Mouse (Mus musculus): ENCODE data around the gene Slc25a20. TPM values are rescaled to one million over a fixed set of nuclear protein-coding genes. Genes with fewer than 3 reads are reported as not detected.

The Slc25a20 gene
- polyA plus RNA-seq, 1 experiment from 2014 or later = 25.2 TPM

- Histone ChIP-seq H3K4me2 (replicated peaks; ENCODE audit: low read depth, low read length) (no peak overlapping the region), H3K9ac (replicated peaks; ENCODE audit: low read depth, low read length) (no peak overlapping the region), H3K9me3 (ENCODE audit: control insufficient read depth, low read depth, low read length) (no peaks in the 10 kb centered on the region), H3K4me3 (ENCODE audit: low read depth, low read length) (no peak overlapping the region), H3K36me3 (ENCODE audit: control insufficient read depth, insufficient read depth, low read length) (no peaks in the 10 kb centered on the region), H3K27me3 (ENCODE audit: control insufficient read depth, insufficient read depth, low read length) (no peaks in the 10 kb centered on the region), H3K27ac (ENCODE audit: low read length) (0 out of 2 replicates have a peak overlapping the region, but pooled peaks have one; percentile 10), H3K4me1 (ENCODE audit: control insufficient read depth, insufficient read depth, low read length) (peaks cover 6% of the 10 kb centered on the region; the same call in 1 of the 2 replicates)
- 42% methylated on average over 12 of the region's 12 CpGs for WGBS
- ATAC-seq (ENCODE audit: insufficient number of reproducible peaks, insufficient read depth, low FRiP score, low read depth) = no peak
Observed at GRCm38 (mm10) chr9:108703373-108704110, 41.7 kb downstream of the Slc25a20 start.

GRCm38 (mm10) chr9:108704591-108704990 is 42.7 kb downstream of the Slc25a20 start:
- H3K36me3 ChIP-seq (ENCODE audit: control insufficient read depth, insufficient read depth, low read length) = no peaks in the 10 kb centered on the region
- no peaks in the 10 kb centered on the region for H3K9me3 ChIP-seq (ENCODE audit: control insufficient read depth, low read depth, low read length)
- WGBS = 46% methylated on average over 7 of the region's 7 CpGs
- no peak for ATAC-seq (ENCODE audit: insufficient number of reproducible peaks, insufficient read depth, low FRiP score, low read depth)
- no peak overlapping the region for H3K4me3 ChIP-seq (ENCODE audit: low read depth, low read length)
- peaks cover 6% of the 10 kb centered on the region; the same call in 1 of the 2 replicates for H3K4me1 ChIP-seq (ENCODE audit: control insufficient read depth, insufficient read depth, low read length)
- no peak overlapping the region for H3K9ac ChIP-seq (replicated peaks; ENCODE audit: low read depth, low read length)
- no peak overlapping the region for H3K4me2 ChIP-seq (replicated peaks; ENCODE audit: low read depth, low read length)
- H3K27ac ChIP-seq (ENCODE audit: low read length) = no peak overlapping the region
- no peaks in the 10 kb centered on the region for H3K27me3 ChIP-seq (ENCODE audit: control insufficient read depth, insufficient read depth, low read length)

GRCm38 (mm10) chr9:108707212-108707611 is 45.3 kb downstream of the Slc25a20 start:
- WGBS = 65% methylated on average over 2 of the region's 2 CpGs
- no peak overlapping the region for H3K4me2 ChIP-seq (replicated peaks; ENCODE audit: low read depth, low read length)
- H3K9ac ChIP-seq (replicated peaks; ENCODE audit: low read depth, low read length) = no peak overlapping the region
- no peaks in the 10 kb centered on the region for H3K36me3 ChIP-seq (ENCODE audit: control insufficient read depth, insufficient read depth, low read length)
- no peak overlapping the region for H3K4me3 ChIP-seq (ENCODE audit: low read depth, low read length)
- peaks cover 6% of the 10 kb centered on the region; the same call in 1 of the 2 replicates for H3K4me1 ChIP-seq (ENCODE audit: control insufficient read depth, insufficient read depth, low read length)
- ATAC-seq (ENCODE audit: insufficient number of reproducible peaks, insufficient read depth, low FRiP score, low read depth) = no peak
- no peaks in the 10 kb centered on the region for H3K9me3 ChIP-seq (ENCODE audit: control insufficient read depth, low read depth, low read length)
- no peaks in the 10 kb centered on the region for H3K27me3 ChIP-seq (ENCODE audit: control insufficient read depth, insufficient read depth, low read length)
- no peak overlapping the region for H3K27ac ChIP-seq (ENCODE audit: low read length)

- Histone ChIP-seq H3K4me1 (ENCODE audit: control insufficient read depth, insufficient read depth, low read length) (peaks cover 2% of the 10 kb centered on the region; the same call in 1 of the 2 replicates), H3K36me3 (ENCODE audit: control insufficient read depth, insufficient read depth, low read length) (no peaks in the 10 kb centered on the region), H3K4me2 (replicated peaks; ENCODE audit: low read depth, low read length) (no peak overlapping the region), H3K27ac (ENCODE audit: low read length) (no peak overlapping the region), H3K9ac (replicated peaks; ENCODE audit: low read depth, low read length) (no peak overlapping the region), H3K27me3 (ENCODE audit: control insufficient read depth, insufficient read depth, low read length) (no peaks in the 10 kb centered on the region), H3K9me3 (ENCODE audit: control insufficient read depth, low read depth, low read length) (no peaks in the 10 kb centered on the region), H3K4me3 (ENCODE audit: low read depth, low read length) (no peak overlapping the region)
- WGBS = 92% methylated on average over 8 of the region's 8 CpGs
- no peak for ATAC-seq (ENCODE audit: insufficient number of reproducible peaks, insufficient read depth, low FRiP score, low read depth)
Observed at GRCm38 (mm10) chr9:108708833-108709232, 46.9 kb downstream of the Slc25a20 start.

- Histone ChIP-seq H3K9me3 (ENCODE audit: control insufficient read depth, low read depth, low read length) (no peaks in the 10 kb centered on the region), H3K4me1 (ENCODE audit: control insufficient read depth, insufficient read depth, low read length) (no peaks in the 10 kb centered on the region), H3K36me3 (ENCODE audit: control insufficient read depth, insufficient read depth, low read length) (0 out of 2 replicates have a peak, but pooled peaks cover 1% of the 10 kb centered on the region), H3K9ac (replicated peaks; ENCODE audit: low read depth, low read length) (no peak overlapping the region), H3K27me3 (ENCODE audit: control insufficient read depth, insufficient read depth, low read length) (no peaks in the 10 kb centered on the region), H3K4me2 (replicated peaks; ENCODE audit: low read depth, low read length) (no peak overlapping the region), H3K4me3 (ENCODE audit: low read depth, low read length) (no peak overlapping the region), H3K27ac (ENCODE audit: low read length) (no peak overlapping the region)
- 75% methylated on average over 7 of the region's 7 CpGs for WGBS
- no peak for ATAC-seq (ENCODE audit: insufficient number of reproducible peaks, insufficient read depth, low FRiP score, low read depth)
Observed at GRCm38 (mm10) chr9:108710767-108711166, 48.9 kb downstream of the Slc25a20 start.

GRCm38 (mm10) chr9:108716199-108716598 is 54.3 kb downstream of the Slc25a20 start:
- no peak overlapping the region for H3K4me3 ChIP-seq (ENCODE audit: low read depth, low read length)
- WGBS = 89% methylated on average over 4 of the region's 4 CpGs
- no peak overlapping the region for H3K27ac ChIP-seq (ENCODE audit: low read length)
- H3K4me2 ChIP-seq (replicated peaks; ENCODE audit: low read depth, low read length) = no peak overlapping the region
- H3K9ac ChIP-seq (replicated peaks; ENCODE audit: low read depth, low read length) = no peak overlapping the region
- H3K36me3 ChIP-seq (ENCODE audit: control insufficient read depth, insufficient read depth, low read length) = peaks cover 15% of the 10 kb centered on the region
- no peaks in the 10 kb centered on the region for H3K27me3 ChIP-seq (ENCODE audit: control insufficient read depth, insufficient read depth, low read length)
- no peaks in the 10 kb centered on the region for H3K9me3 ChIP-seq (ENCODE audit: control insufficient read depth, low read depth, low read length)
- H3K4me1 ChIP-seq (ENCODE audit: control insufficient read depth, insufficient read depth, low read length) = no peaks in the 10 kb centered on the region
- no peak for ATAC-seq (ENCODE audit: insufficient number of reproducible peaks, insufficient read depth, low FRiP score, low read depth)

- H3K4me2 ChIP-seq (replicated peaks; ENCODE audit: low read depth, low read length) = no peak overlapping the region
- H3K9me3 ChIP-seq (ENCODE audit: control insufficient read depth, low read depth, low read length) = no peaks in the 10 kb centered on the region
- H3K9ac ChIP-seq (replicated peaks; ENCODE audit: low read depth, low read length) = no peak overlapping the region
- 75% methylated on average over 2 of the region's 2 CpGs for WGBS
- H3K27me3 ChIP-seq (ENCODE audit: control insufficient read depth, insufficient read depth, low read length) = no peaks in the 10 kb centered on the region
- no peaks in the 10 kb centered on the region for H3K4me1 ChIP-seq (ENCODE audit: control insufficient read depth, insufficient read depth, low read length)
- ATAC-seq (ENCODE audit: insufficient number of reproducible peaks, insufficient read depth, low FRiP score, low read depth) = no peak
- no peak overlapping the region for H3K27ac ChIP-seq (ENCODE audit: low read length)
- H3K36me3 ChIP-seq (ENCODE audit: control insufficient read depth, insufficient read depth, low read length) = peaks cover 9% of the 10 kb centered on the region
- no peak overlapping the region for H3K4me3 ChIP-seq (ENCODE audit: low read depth, low read length)
Observed at GRCm38 (mm10) chr9:108723751-108724150, 61.9 kb downstream of the Slc25a20 start.

GRCm38 (mm10) chr9:108726116-108726515 is 64.2 kb downstream of the Slc25a20 start:
- WGBS = 90% methylated on average over 5 of the region's 5 CpGs
- H3K4me1 ChIP-seq (ENCODE audit: control insufficient read depth, insufficient read depth, low read length) = no peaks in the 10 kb centered on the region
- H3K27me3 ChIP-seq (ENCODE audit: control insufficient read depth, insufficient read depth, low read length) = no peaks in the 10 kb centered on the region
- H3K27ac ChIP-seq (ENCODE audit: low read length) = no peak overlapping the region
- H3K9ac ChIP-seq (replicated peaks; ENCODE audit: low read depth, low read length) = no peak overlapping the region
- no peak overlapping the region for H3K4me2 ChIP-seq (replicated peaks; ENCODE audit: low read depth, low read length)
- no peak for ATAC-seq (ENCODE audit: insufficient number of reproducible peaks, insufficient read depth, low FRiP score, low read depth)
- peaks cover 7% of the 10 kb centered on the region for H3K36me3 ChIP-seq (ENCODE audit: control insufficient read depth, insufficient read depth, low read length)
- no peak overlapping the region for H3K4me3 ChIP-seq (ENCODE audit: low read depth, low read length)
- H3K9me3 ChIP-seq (ENCODE audit: control insufficient read depth, low read depth, low read length) = no peaks in the 10 kb centered on the region

GRCm38 (mm10) chr9:108729050-108729449 is 67.2 kb downstream of the Slc25a20 start:
- H3K4me2 ChIP-seq (replicated peaks; ENCODE audit: low read depth, low read length) = no peak overlapping the region
- no peak for ATAC-seq (ENCODE audit: insufficient number of reproducible peaks, insufficient read depth, low FRiP score, low read depth)
- H3K27me3 ChIP-seq (ENCODE audit: control insufficient read depth, insufficient read depth, low read length) = no peaks in the 10 kb centered on the region
- no peak overlapping the region for H3K4me3 ChIP-seq (ENCODE audit: low read depth, low read length)
- no peak overlapping the region for H3K9ac ChIP-seq (replicated peaks; ENCODE audit: low read depth, low read length)
- H3K9me3 ChIP-seq (ENCODE audit: control insufficient read depth, low read depth, low read length) = no peaks in the 10 kb centered on the region
- H3K27ac ChIP-seq (ENCODE audit: low read length) = no peak overlapping the region
- H3K4me1 ChIP-seq (ENCODE audit: control insufficient read depth, insufficient read depth, low read length) = no peaks in the 10 kb centered on the region
- peaks cover 7% of the 10 kb centered on the region for H3K36me3 ChIP-seq (ENCODE audit: control insufficient read depth, insufficient read depth, low read length)
